Mouse (Mus musculus): Measurements from ENCODE around the gene Ccdc85a. TPM values are rescaled to one million over a fixed set of nuclear protein-coding genes. Genes with fewer than 3 reads are reported as not detected.

Gene Ccdc85a
- total and polyA plus RNA-seq, 3 experiments: 4.8 to 11.0 (median 10.9) TPM

DNA sequence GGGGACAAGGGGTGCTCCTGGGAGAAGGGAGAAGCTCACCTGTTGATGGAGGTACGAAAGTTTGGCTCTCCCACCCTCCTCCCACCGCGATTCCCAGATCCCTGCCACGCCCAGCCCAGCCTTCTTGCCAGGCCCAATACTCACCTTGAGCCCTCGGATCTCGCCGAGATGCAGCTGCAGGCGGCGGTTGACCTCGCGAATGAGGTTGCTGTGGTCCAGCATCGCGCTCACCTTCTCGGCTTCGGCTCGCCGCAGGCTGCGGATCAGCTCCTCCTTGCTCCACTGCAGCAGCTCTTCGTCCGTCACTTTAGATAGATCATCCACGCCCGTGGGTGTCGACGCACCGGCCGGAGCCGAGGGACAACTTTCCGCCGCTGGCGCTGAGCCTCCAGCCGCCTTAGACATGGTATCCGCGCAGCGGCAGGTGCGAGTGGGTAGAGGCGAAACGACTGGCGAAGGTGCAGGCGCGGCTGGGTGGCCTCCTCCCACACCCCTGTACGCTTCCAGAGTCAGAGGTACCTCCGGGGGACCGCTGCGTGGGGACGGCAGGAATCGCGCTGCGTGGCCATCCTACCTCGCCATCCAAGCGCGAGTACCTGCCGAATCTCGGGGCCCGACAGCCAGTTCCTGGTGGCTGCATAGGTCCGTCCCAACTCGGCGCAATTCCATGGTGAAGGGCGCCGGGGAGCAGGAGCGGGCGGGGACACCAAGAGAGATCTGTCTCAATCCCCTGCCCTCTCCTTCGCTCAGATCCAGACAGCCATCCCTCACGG lies 800 bp downstream of the Ccdc85a start:
- Histone ChIP-seq H3K27ac (peak overlapping the region; percentile 87), H3K4me3 (peak overlapping the region; percentile 67), H3K36me3 (ENCODE audit: control insufficient read depth, insufficient read depth, low read length) (peaks cover 14% of the 10 kb centered on the region), H3K4me1 (ENCODE audit: control insufficient read depth, insufficient read depth, low read length) (peaks cover 3% of the 10 kb centered on the region), H3K79me2 (replicated peaks; ENCODE audit: control insufficient read depth, insufficient read depth, low read length) (no peaks in the 10 kb centered on the region), H3K27me3 (ENCODE audit: control insufficient read depth, insufficient read depth, low read length) (peaks cover 5% of the 10 kb centered on the region), H3K9ac (ENCODE audit: low read depth, low read length) (peak overlapping the region; percentile 80)
- intact Hi-C loops (cut with DNase I): loop anchor here (2.0 to 10.0 kb wide), 4 partner anchors 41 to 1359 kb away; no protein-coding TSS in a partner anchor
- WGBS: under 1% methylated on average over 63 of the region's 63 CpGs
- DNase-seq: peak; percentile 23 to 53
- TF ChIP-seq EP300 (IDR thresholded peaks at IDR 0.05; ENCODE audit: insufficient read depth, low read depth, low read length) (no peak), POLR2A (IDR thresholded peaks at IDR 0.05; ENCODE audit: insufficient read depth, low read depth, low read length) (peak; percentile 24; the same call in 1 of the 2 replicates)

DNA sequence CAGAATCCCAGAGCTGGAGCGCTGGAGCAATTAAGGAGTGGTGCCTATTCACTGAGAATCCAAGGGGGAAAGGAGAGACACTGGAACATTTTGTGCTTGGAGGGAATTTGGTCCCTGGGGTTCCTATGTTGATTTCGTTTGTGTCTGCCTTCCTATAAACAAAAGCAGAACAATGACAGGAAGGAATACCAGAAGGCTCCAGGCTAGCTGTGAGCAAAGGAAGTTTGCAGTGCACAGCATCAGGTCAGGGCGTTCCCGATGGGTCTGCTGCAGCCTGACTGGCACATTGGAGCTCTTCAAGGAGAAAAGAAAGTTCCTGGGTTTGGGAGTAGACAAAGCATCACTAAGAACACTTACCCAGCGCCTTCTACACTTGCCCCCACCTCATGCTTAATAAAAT lies 1.9 kb downstream of the Ccdc85a start:
- intact Hi-C loops (cut with DNase I): loop anchor here (1.0 to 10.0 kb wide), 5 partner anchors 39 to 1357 kb away; no protein-coding TSS in a partner anchor
- peak overlapping the region; percentile 87 for H3K27ac ChIP-seq
- H3K4me3 ChIP-seq: peak overlapping the region; percentile 67
- WGBS: 15% methylated on average over 5 of the region's 5 CpGs
- H3K4me1 ChIP-seq (ENCODE audit: control insufficient read depth, insufficient read depth, low read length): peaks cover 3% of the 10 kb centered on the region; the same call in 1 of the 2 replicates
- no peaks in the 10 kb centered on the region for H3K79me2 ChIP-seq (replicated peaks; ENCODE audit: control insufficient read depth, insufficient read depth, low read length)
- TF ChIP-seq CTCF (IDR thresholded peaks at IDR 0.05): no peak
- TF ChIP-seq EP300 (IDR thresholded peaks at IDR 0.05; ENCODE audit: insufficient read depth, low read depth, low read length): peak; percentile 89
- TF ChIP-seq POLR2A (IDR thresholded peaks at IDR 0.05; ENCODE audit: insufficient read depth, low read depth, low read length): peak; percentile 90
- peaks cover 21% of the 10 kb centered on the region for H3K36me3 ChIP-seq (ENCODE audit: control insufficient read depth, insufficient read depth, low read length)
- no peak overlapping the region for H3K9ac ChIP-seq (ENCODE audit: low read depth, low read length)
- DNase-seq: peak; percentile 38 to 54
- peaks cover 5% of the 10 kb centered on the region for H3K27me3 ChIP-seq (ENCODE audit: control insufficient read depth, insufficient read depth, low read length)

DNA sequence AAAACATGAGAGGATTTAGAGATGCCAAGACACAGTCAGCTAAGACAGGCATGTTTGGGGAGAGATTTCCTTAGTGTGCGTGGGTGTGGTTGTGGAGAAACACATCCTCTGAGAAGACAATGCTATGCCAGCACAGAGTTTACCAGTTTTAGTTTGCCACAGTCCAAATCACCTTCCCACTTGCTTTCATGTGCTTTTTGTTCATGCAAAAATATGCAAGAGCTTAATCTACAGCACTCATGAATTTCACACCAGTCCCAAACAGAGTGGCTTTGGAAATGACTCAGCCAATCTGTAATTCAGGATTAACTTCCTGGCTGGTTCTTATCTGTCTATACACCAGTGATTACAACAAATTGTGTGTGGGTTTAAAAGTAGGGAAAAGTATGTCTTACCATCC lies 11.7 kb downstream of the Ccdc85a start:
- Histone ChIP-seq H3K79me2 (replicated peaks; ENCODE audit: control insufficient read depth, insufficient read depth, low read length) (no peaks in the 10 kb centered on the region; the same call in 1 of the 2 replicates), H3K27me3 (ENCODE audit: control insufficient read depth, insufficient read depth, low read length) (no peaks in the 10 kb centered on the region), H3K4me3 (no peak overlapping the region), H3K4me1 (ENCODE audit: control insufficient read depth, insufficient read depth, low read length) (peaks cover 3% of the 10 kb centered on the region), H3K9ac (ENCODE audit: low read depth, low read length) (no peak overlapping the region), H3K36me3 (ENCODE audit: control insufficient read depth, insufficient read depth, low read length) (peaks cover 19% of the 10 kb centered on the region), H3K27ac (no peak overlapping the region; the same call in 1 of the 2 replicates)
- DNase-seq: no peak
- 57% methylated on average over 1 of the region's 1 CpGs for WGBS
- intact Hi-C loops (cut with DNase I): no loop called here
- TF ChIP-seq EP300 (IDR thresholded peaks at IDR 0.05; ENCODE audit: insufficient read depth, low read depth, low read length) (no peak), CTCF (IDR thresholded peaks at IDR 0.05) (no peak), POLR2A (IDR thresholded peaks at IDR 0.05; ENCODE audit: insufficient read depth, low read depth, low read length) (no peak)

DNA sequence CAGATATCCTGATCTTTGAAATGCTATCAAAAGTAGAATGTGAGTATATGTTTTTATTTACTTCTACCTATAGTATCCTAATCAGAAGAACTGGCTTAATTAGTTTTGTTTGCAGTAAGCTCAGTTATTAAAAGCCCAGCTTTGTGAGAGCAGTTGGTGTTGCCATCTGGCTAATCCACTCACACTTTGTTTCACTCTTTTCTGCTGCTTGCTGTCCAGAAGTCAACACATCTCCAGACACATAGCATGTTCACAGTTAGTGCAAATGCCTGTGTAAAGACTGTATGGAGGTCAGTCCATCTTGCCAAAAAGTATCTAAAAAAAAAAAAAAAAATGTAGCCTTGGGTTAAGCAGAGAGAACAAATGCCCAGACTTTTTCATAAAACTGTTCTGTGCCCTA lies 27.7 kb downstream of the Ccdc85a start:
- TF ChIP-seq POLR2A (IDR thresholded peaks at IDR 0.05; ENCODE audit: insufficient read depth, low read depth, low read length) (no peak), EP300 (IDR thresholded peaks at IDR 0.05; ENCODE audit: insufficient read depth, low read depth, low read length) (no peak), CTCF (IDR thresholded peaks at IDR 0.05) (no peak)
- Histone ChIP-seq H3K9ac (ENCODE audit: low read depth, low read length) (no peak overlapping the region), H3K4me1 (ENCODE audit: control insufficient read depth, insufficient read depth, low read length) (no peaks in the 10 kb centered on the region; the same call in none of the 2 replicates), H3K79me2 (replicated peaks; ENCODE audit: control insufficient read depth, insufficient read depth, low read length) (no peaks in the 10 kb centered on the region), H3K36me3 (ENCODE audit: control insufficient read depth, insufficient read depth, low read length) (peaks cover 2% of the 10 kb centered on the region), H3K27me3 (ENCODE audit: control insufficient read depth, insufficient read depth, low read length) (no peaks in the 10 kb centered on the region), H3K27ac (no peak overlapping the region), H3K4me3 (no peak overlapping the region)
- DNase-seq: no peak
- intact Hi-C loops (cut with DNase I): no loop called here

DNA sequence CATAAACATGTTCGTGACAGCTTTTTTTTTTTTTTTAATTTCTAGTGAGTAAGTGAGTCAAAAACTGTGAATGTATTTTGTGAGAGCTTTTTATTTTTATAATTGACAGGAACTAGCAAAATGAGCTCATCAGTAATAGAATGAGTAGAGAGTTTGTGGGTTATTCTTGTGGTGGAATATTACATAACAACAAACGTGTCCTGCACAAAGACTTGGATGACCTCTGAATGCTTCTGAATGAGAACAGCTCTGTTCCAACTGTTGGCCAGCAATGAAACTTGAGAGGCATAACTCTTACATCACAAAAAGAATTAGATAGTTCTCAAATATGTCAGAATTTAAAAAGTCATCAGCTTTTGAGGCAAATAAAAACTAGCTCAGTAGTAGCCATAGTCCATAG lies 40.7 kb downstream of the Ccdc85a start:
- Histone ChIP-seq H3K4me3 (no peak overlapping the region), H3K27ac (no peak overlapping the region), H3K4me1 (ENCODE audit: control insufficient read depth, insufficient read depth, low read length) (no peaks in the 10 kb centered on the region; the same call in none of the 2 replicates), H3K9ac (ENCODE audit: low read depth, low read length) (no peak overlapping the region), H3K79me2 (replicated peaks; ENCODE audit: control insufficient read depth, insufficient read depth, low read length) (no peaks in the 10 kb centered on the region), H3K36me3 (ENCODE audit: control insufficient read depth, insufficient read depth, low read length) (peaks cover 11% of the 10 kb centered on the region), H3K27me3 (ENCODE audit: control insufficient read depth, insufficient read depth, low read length) (no peaks in the 10 kb centered on the region)
- intact Hi-C loops (cut with DNase I): loop anchor here (2.0 to 5.0 kb wide), 2 partner anchors 39 to 46 kb away; no protein-coding TSS in a partner anchor
- no peak for TF ChIP-seq POLR2A (IDR thresholded peaks at IDR 0.05; ENCODE audit: insufficient read depth, low read depth, low read length)
- no peak for TF ChIP-seq CTCF (IDR thresholded peaks at IDR 0.05)
- no peak for TF ChIP-seq EP300 (IDR thresholded peaks at IDR 0.05; ENCODE audit: insufficient read depth, low read depth, low read length)
- no peak for DNase-seq
- WGBS: 52% methylated on average over 2 of the region's 2 CpGs

DNA sequence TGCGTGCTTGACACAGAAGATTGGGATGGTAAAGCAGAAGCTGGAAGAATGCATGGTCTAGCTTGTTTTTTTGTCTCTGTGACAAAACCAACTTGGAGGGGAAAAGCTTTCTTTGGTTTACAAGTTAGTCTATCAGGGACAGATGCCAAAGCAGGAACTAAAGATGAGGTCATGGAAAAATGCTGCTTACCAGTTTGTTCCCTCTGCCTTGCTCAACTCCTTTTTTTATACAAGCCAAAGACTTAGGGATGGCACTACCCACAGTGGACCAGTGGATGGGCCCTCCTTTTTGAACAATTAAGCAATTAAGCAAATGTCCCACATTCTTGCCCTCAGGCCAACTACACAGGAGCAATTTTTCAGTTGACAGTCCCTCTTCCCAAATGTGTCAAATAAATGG lies 42.8 kb downstream of the Ccdc85a start:
- Histone ChIP-seq H3K4me1 (ENCODE audit: control insufficient read depth, insufficient read depth, low read length) (no peaks in the 10 kb centered on the region; the same call in none of the 2 replicates), H3K27me3 (ENCODE audit: control insufficient read depth, insufficient read depth, low read length) (no peaks in the 10 kb centered on the region), H3K9ac (ENCODE audit: low read depth, low read length) (no peak overlapping the region), H3K79me2 (replicated peaks; ENCODE audit: control insufficient read depth, insufficient read depth, low read length) (no peaks in the 10 kb centered on the region), H3K4me3 (no peak overlapping the region), H3K27ac (no peak overlapping the region; the same call in 1 of the 2 replicates), H3K36me3 (ENCODE audit: control insufficient read depth, insufficient read depth, low read length) (peaks cover 11% of the 10 kb centered on the region)
- TF ChIP-seq POLR2A (IDR thresholded peaks at IDR 0.05; ENCODE audit: insufficient read depth, low read depth, low read length) (no peak), EP300 (IDR thresholded peaks at IDR 0.05; ENCODE audit: insufficient read depth, low read depth, low read length) (no peak), CTCF (IDR thresholded peaks at IDR 0.05) (no peak)
- 80% methylated on average over 1 of the region's 1 CpGs for WGBS
- DNase-seq: no peak
- intact Hi-C loops (cut with DNase I): loop anchor here (5.0 kb wide), 1 partner anchor 44 kb away; no protein-coding TSS in a partner anchor
